Mouse (Mus musculus) erythroblast, embryonic 14.5 days (primary cell): ENCODE measurements around the gene Tgfbi. TPM values are rescaled to one million over a fixed set of nuclear protein-coding genes. Genes with fewer than 3 reads are reported as not detected.

Experiments
- H3K27me3 ChIP-seq: 2 replicates; pipeline ENCODE4 v1.6.1; 2012; ENCODE audit warnings: inconsistent platforms; ENCODE audit not compliant: control insufficient read depth
- H3K36me3 ChIP-seq: 2 replicates; pipeline ENCODE4 v1.6.1; 2012; ENCODE audit warnings: mild to moderate bottlenecking, inconsistent platforms; ENCODE audit not compliant: control insufficient read depth
- H3K4me1 ChIP-seq: 2 replicates; pipeline ENCODE4 v1.6.1; 2012; ENCODE audit warnings: inconsistent platforms; ENCODE audit not compliant: control insufficient read depth
- H3K4me3 ChIP-seq: replicated peaks from 2 replicates; pipeline ENCODE3; 2012; ENCODE audit warnings: moderate library complexity, mild to moderate bottlenecking, inconsistent platforms
- H3K9me3 ChIP-seq: 2 replicates; pipeline ENCODE4 v1.6.1; 2012; ENCODE audit warnings: low read length, inconsistent platforms, mixed read lengths; ENCODE audit not compliant: control insufficient read depth
- GATA1 ChIP-seq: IDR thresholded peaks from 2 replicates; pipeline ENCODE4 v1.6.1; 2012; ENCODE audit warnings: low read length, inconsistent platforms, mixed read lengths
- TAL1 ChIP-seq: IDR thresholded peaks from 3 replicates; pipeline ENCODE4 v1.6.1; 2012; ENCODE audit warnings: low read length, inconsistent platforms, mixed read lengths
- polyA plus RNA-seq: library from polyadenylated mRNA; stranded (reverse); fragments of >175 nt; gene quantifications from 2 replicates; pipeline ENCODE4 v1.2.3, GENCODE M21; 2012

Gene Tgfbi
- polyA plus RNA-seq, 1 experiment, result 0.18 TPM

- Histone ChIP-seq H3K36me3 (no peaks in the 10 kb centered on the region), H3K9me3 (no peaks in the 10 kb centered on the region), H3K4me1 (no peaks in the 10 kb centered on the region), H3K27me3 (peaks cover 14% of the 10 kb centered on the region), H3K4me3 (no peak overlapping the region)
- TF ChIP-seq GATA1, result no peak
- TF ChIP-seq TAL1, result no peak
Measured at GRCm38 (mm10) chr13:56607846-56608245, 1.5 kb upstream of the Tgfbi start.

- Histone ChIP-seq H3K36me3 (no peaks in the 10 kb centered on the region), H3K4me1 (no peaks in the 10 kb centered on the region), H3K4me3 (no peak overlapping the region), H3K9me3 (no peaks in the 10 kb centered on the region), H3K27me3 (peaks cover 14% of the 10 kb centered on the region)
- TF ChIP-seq GATA1 (no peak), TAL1 (no peak)
Measured at GRCm38 (mm10) chr13:56611129-56611528, 1.8 kb downstream of the Tgfbi start.

- H3K9me3 ChIP-seq, result no peaks in the 10 kb centered on the region
- peaks cover 14% of the 10 kb centered on the region for H3K27me3 ChIP-seq
- H3K4me3 ChIP-seq, result no peak overlapping the region
- no peaks in the 10 kb centered on the region for H3K4me1 ChIP-seq
- TF ChIP-seq GATA1 (no peak), TAL1 (no peak)
- no peaks in the 10 kb centered on the region for H3K36me3 ChIP-seq
Measured at GRCm38 (mm10) chr13:56611741-56612140, 2.4 kb downstream of the Tgfbi start.

GRCm38 (mm10) chr13:56612331-56612730 lies 3.0 kb downstream of the Tgfbi start:
- H3K9me3 ChIP-seq, result no peaks in the 10 kb centered on the region
- peaks cover 14% of the 10 kb centered on the region for H3K27me3 ChIP-seq
- H3K36me3 ChIP-seq, result no peaks in the 10 kb centered on the region
- H3K4me1 ChIP-seq, result no peaks in the 10 kb centered on the region
- TF ChIP-seq GATA1 (no peak), TAL1 (no peak)
- no peak overlapping the region for H3K4me3 ChIP-seq

GRCm38 (mm10) chr13:56613366-56613998 lies 4.2 kb downstream of the Tgfbi start:
- Histone ChIP-seq H3K4me3 (no peak overlapping the region), H3K4me1 (no peaks in the 10 kb centered on the region), H3K9me3 (no peaks in the 10 kb centered on the region), H3K27me3 (peaks cover 14% of the 10 kb centered on the region), H3K36me3 (no peaks in the 10 kb centered on the region)
- TF ChIP-seq TAL1, result no peak
- TF ChIP-seq GATA1, result no peak

- peaks cover 3% of the 10 kb centered on the region for H3K27me3 ChIP-seq
- H3K9me3 ChIP-seq, result no peaks in the 10 kb centered on the region
- TF ChIP-seq TAL1 (no peak), GATA1 (no peak)
- no peaks in the 10 kb centered on the region for H3K4me1 ChIP-seq
- H3K36me3 ChIP-seq, result no peaks in the 10 kb centered on the region
- no peak overlapping the region for H3K4me3 ChIP-seq
Measured at GRCm38 (mm10) chr13:56614768-56615167, 5.4 kb downstream of the Tgfbi start.

GRCm38 (mm10) chr13:56615223-56615622 lies 5.9 kb downstream of the Tgfbi start:
- TF ChIP-seq GATA1, result no peak
- TF ChIP-seq TAL1, result no peak
- H3K27me3 ChIP-seq, result no peaks in the 10 kb centered on the region
- H3K4me1 ChIP-seq, result no peaks in the 10 kb centered on the region
- no peaks in the 10 kb centered on the region for H3K36me3 ChIP-seq
- no peaks in the 10 kb centered on the region for H3K9me3 ChIP-seq
- no peak overlapping the region for H3K4me3 ChIP-seq

- Histone ChIP-seq H3K4me3 (no peak overlapping the region), H3K27me3 (no peaks in the 10 kb centered on the region), H3K4me1 (no peaks in the 10 kb centered on the region), H3K36me3 (no peaks in the 10 kb centered on the region), H3K9me3 (no peaks in the 10 kb centered on the region)
- TF ChIP-seq GATA1 (no peak), TAL1 (no peak)
Measured at GRCm38 (mm10) chr13:56615864-56616263, 6.5 kb downstream of the Tgfbi start.

GRCm38 (mm10) chr13:56616386-56616785 lies 7.1 kb downstream of the Tgfbi start:
- H3K9me3 ChIP-seq, result no peaks in the 10 kb centered on the region
- H3K4me1 ChIP-seq, result no peaks in the 10 kb centered on the region
- TF ChIP-seq TAL1, result no peak
- no peak for TF ChIP-seq GATA1
- no peaks in the 10 kb centered on the region for H3K36me3 ChIP-seq
- H3K27me3 ChIP-seq, result no peaks in the 10 kb centered on the region
- no peak overlapping the region for H3K4me3 ChIP-seq

- TF ChIP-seq GATA1 (no peak), TAL1 (no peak)
- Histone ChIP-seq H3K4me3 (no peak overlapping the region), H3K36me3 (no peaks in the 10 kb centered on the region), H3K27me3 (no peaks in the 10 kb centered on the region), H3K4me1 (no peaks in the 10 kb centered on the region), H3K9me3 (no peaks in the 10 kb centered on the region)
Measured at GRCm38 (mm10) chr13:56617197-56617596, 7.9 kb downstream of the Tgfbi start.
